Mouse (Mus musculus) left cerebral cortex, adult 11 months (tissue): ENCODE results near the gene Gm32717.
"Not testable (repeated sequence)": the region's sequence is repeated elsewhere in the genome, so short reads cannot be mapped to it uniquely, and the experiment has no call there.

Experiments used
- DNase-seq: peaks from one replicate; pipeline ENCODE4 v3.0.0; 2022; ENCODE audit warnings: low spot score

Gm32717 gene

DNA sequence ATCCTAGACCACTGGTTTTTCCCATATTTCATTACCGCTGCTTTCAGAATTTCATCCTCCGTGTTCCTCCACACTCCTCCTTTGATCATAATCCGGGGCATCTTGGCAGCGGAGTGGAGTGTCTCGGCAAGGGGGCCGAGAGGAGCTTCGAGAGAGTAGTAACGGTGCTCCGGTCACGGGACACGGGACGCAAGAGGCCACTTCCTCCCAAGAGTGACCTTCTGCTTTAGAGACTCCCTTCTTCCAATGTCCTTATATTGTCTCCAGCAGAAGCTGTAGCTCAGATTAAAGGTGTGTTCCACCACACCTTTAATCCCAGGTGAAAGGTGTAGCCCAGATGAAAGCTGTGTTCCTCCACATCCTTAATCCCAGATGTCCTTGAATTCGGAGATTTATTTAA lies at the start of gene Gm32717:
Gm32717 (minus strand) TSS at position 101 of the 400 bp plus-strand sequence.
- not testable (repeated sequence) for DNase-seq

DNA sequence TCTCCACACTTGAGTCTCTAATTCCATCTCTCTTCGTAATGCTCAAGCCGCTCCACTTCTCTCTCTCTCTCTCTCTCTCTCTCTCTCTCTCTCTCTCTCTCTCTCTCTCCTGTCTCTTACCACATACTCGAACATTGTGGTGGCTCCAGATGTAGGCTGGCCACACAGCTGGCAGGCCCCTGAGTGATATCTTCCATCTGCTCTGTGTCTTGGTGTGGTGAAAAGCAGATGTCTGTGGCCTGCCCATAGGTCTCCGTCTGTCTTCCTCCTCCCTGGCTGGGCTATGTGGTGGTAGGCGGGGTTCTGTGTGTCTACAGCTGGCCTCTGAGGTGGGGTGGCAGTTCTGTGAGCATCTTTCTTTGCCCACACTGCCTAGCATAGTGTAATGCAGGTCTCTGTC lies 42.4 kb upstream of the Gm32717 start:
- not testable (repeated sequence) for DNase-seq

DNA sequence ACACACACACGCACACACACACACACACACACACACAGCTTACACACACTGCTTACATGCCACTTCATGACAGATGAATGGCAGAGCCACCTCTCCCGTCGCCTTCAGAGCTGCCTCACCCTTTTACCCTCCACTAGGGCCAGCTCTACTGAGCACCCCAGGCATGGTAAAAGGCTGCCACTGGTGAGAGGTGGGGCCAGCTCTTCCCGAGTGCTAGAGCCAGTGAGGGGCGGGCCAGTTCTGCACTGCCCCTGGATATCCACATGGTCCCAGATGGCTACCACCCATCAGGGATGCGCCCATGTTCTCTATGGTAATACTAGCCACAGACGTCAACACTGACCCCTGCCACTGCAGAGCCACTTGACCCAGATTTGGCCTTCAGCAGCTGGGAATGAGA lies 42.0 kb upstream of the Gm32717 start:
- not testable (repeated sequence) for DNase-seq

DNA sequence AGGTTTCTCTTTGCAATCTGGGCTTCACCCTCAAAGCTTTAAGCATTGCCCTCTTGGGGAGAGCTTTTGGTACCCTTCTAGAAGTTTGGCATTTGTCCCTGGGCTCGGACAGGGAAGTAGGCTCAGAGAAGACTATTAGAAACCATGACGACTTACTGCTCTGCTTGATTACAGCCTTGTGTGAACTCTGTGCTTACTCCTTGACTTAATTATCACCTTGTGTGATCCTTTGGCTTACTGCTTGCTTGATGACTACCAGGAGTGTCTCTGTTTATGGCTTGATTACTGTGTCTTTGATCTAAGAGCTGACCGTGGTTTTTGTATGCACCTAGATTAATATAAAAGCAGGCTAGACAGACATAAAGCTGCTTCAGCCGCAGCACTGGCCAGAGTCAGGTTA lies 37.5 kb upstream of the Gm32717 start:
- not testable (repeated sequence) for DNase-seq

DNA sequence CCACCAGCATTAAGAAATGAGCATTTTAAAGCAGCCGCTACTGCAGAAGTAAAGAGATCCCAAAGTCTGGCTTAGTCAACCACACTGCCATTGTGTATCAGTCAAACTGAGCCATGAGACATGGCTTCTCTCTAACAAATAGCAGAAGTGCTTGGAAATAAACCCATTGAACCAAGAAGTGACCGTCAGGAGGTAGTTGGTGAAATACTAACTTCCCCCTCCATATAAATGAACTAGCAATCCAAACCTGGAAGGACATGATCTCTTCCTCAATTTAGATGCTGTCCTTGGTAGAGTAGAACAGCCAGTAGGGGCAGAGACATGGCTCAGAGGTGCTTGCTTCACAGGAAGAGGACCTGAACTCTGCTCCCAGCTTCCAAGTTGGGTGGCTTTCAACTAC lies 30.8 kb upstream of the Gm32717 start:
- DNase-seq, result not testable (repeated sequence)

DNA sequence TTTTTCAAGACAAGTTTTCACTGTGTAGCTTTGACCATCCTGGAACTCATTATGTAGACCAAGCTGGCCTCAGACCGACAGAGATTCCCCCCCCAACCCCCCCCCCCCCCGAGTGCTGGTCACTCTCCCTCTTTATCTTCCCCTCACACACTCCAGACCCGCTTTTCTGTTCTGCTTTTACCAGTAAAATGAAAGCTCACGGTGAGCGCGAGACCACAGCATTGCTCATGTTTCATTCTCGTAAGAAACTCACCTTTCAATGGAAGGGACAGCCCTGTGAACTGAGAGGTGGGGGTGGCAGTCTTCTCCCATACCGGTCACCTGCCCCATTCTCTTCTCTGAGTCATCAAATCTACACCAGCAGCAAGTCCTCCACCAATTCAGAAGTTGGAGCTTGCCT lies 28.2 kb upstream of the Gm32717 start:
- DNase-seq, result not testable (repeated sequence)

DNA sequence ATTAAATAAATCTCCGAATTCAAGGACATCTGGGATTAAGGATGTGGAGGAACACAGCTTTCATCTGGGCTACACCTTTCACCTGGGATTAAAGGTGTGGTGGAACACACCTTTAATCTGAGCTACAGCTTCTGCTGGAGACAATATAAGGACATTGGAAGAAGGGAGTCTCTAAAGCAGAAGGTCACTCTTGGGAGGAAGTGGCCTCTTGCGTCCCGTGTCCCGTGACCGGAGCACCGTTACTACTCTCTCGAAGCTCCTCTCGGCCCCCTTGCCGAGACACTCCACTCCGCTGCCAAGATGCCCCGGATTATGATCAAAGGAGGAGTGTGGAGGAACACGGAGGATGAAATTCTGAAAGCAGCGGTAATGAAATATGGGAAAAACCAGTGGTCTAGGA lies 17.8 kb upstream of the Gm32717 start, which contains the start of gene Gm32802:
Gm32802 (plus strand) TSS at position 301 of the 400 bp plus-strand sequence.
- DNase-seq, result not testable (repeated sequence)

DNA sequence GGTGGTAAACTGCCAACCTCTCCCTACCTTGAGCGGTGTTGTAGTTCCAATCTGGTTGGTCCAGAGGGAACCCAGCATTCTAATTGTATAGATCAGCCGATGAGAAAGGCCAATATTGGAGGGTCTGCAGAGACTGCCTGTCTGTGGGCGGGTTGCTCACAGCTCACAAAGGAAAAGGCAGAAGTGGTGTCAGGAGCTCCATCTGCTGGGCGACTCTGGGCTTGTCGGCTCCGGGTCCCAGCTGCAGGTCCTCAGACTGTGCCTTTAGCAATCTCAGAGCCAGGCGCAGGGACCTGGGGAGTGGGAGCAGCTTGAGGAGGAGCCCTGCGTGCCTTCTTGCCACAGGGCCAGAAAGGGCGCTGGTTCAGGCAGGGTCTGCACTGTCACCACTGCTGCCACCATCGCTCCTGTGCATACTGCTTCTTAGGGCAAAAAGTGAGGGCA lies 10.3 kb upstream of the Gm32717 start:
- no peak for DNase-seq

DNA sequence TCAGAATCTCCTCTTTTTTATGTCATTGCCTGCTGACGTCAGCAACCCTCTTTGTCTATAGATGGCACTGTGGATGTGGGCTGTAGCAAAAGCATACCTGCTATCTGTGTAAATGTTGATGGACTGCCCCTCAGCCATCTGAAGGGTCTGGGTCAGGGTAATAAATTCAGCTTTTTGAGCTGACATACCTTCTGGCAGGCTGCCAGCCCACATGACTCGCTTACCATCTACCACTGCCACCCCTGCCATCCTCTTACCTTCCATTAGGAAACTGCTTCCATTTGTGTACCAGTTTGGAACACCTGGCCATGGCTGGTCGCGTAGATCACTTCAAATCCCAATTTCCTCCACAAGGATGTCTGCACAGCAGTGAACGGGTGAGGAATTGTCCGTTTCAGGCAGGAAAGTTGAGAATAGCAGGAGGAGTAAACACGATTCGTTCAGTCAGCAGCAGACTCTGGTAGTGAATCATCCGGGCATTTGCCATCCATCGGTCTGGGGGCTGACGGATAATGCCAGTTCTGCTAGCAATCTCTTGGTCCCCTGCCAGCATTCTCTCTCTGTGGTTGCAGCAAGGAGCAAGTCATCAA lies 8.5 kb upstream of the Gm32717 start:
- DNase-seq, result not testable (repeated sequence)

DNA sequence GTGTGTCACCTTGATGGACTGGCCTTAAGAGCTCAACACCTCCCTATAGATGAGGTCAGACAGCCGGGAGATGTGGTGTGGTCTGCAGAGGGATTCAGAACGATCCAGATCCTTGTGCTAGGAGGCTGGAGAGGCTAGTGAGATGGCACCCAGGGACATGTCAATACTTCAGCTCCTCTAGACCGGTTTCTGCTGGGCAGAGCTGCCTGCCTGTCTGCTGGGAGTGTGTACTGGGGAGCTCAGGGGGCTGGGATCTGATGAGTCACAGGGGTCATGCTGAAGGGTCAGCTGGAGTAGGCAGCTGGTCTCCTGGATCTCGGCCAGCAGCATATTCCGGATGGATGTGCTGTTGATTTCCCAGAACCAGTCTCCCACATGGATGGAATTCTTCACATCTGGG lies 8.0 kb downstream of the Gm32717 start:
- DNase-seq, result not testable (repeated sequence)

DNA sequence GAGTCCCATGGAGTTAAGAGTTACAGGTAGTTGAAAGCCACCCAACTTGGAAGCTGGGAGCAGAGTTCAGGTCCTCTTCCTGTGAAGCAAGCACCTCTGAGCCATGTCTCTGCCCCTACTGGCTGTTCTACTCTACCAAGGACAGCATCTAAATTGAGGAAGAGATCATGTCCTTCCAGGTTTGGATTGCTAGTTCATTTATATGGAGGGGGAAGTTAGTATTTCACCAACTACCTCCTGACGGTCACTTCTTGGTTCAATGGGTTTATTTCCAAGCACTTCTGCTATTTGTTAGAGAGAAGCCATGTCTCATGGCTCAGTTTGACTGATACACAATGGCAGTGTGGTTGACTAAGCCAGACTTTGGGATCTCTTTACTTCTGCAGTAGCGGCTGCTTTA lies 13.0 kb downstream of the Gm32717 start:
- not testable (repeated sequence) for DNase-seq

DNA sequence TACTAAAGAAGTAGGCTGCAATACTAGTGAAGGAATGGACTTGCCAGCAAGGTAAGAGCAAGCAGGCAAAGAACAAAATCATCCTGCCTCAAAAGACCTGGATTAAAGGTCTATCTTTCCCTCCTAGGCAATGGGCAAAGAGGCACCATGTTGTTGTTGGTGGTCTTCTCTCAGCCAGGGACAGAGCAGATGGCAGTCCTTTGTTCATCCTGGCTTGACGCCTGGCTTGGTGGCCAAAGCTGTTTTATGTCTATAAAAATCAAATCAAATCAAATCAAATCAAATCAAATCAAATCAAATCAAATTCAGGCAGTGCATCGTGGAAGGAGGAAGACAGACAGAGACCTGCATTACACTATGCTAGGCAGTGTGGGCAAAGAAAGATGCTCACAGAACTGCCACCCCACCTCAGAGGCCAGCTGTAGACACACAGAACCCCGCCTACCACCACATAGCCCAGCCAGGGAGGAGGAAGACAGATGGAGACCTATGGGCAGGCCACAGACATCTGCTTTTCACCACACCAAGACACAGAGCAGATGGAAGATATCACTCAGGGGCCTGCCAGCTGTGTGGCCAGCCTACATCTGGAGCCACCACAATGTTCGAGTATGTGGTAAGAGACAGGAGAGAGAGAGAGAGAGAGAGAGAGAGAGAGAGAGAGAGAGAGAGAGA lies 24.7 kb downstream of the Gm32717 start:
- DNase-seq, result not testable (repeated sequence)

DNA sequence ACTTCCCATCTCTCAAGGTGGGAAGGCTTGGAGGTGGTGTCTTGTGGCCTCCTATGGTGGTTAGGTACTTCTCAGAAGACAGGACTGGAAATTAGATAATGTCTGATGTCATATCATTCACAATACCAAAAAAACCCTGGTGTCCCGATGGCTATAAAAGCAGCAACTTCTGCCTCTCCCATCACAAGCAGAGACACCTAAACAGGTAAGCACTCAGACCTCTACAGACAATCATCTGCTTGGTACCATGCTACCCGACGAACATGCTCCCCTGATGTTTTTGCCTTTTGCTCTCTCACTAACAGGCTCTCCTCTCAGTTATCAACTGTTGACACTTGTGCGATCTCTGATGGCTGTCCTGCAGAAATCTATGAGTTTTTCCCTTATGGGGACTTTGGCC lies 35.9 kb downstream of the Gm32717 start, which contains the start of gene Il22:
Il22 (plus strand) TSS at position 301 of the 400 bp plus-strand sequence.
- no peak for DNase-seq

DNA sequence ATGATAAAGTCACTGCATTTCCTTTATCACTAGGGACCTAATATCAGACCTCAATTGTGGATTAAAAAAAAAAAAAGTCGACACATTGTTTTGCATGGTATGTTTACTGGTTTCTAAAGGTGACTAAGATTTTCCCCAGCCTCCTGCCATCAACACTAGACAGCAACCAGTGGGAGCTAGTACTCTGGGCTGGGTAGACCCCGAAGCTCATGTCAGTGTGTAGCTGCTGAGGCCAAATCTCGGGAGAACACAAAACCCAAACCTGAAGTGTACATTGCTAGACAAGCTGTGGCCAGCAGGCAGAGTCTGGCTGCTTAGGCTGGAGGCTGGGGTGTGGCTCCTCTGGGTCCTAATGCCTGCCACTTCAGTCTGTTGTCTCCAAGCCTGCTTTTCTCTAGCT lies 45.4 kb downstream of the Gm32717 start:
- not testable (repeated sequence) for DNase-seq
